Mouse (Mus musculus): ENCODE data around the gene Olfr781.
"Not testable (repeated sequence)": the region's sequence is repeated elsewhere in the genome, so short reads cannot be mapped to it uniquely, and the experiment has no call there.

DNA sequence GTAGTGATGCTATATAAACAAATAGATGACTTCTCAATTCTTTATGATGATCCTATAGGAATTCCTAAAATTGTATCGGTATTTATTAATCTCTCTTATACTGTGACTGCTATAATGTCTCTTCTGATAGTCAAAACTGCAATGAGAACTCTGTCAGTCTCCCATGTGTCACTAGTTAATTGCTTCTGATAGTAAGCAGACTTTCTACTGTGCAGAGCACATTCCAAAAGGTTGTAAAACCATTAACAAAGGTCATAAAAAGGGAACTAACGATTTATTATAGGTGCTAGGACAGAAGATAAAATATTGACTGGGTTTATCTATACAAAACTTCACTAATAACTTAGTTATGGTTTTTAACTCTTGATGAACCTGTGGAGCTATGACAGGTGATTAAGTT lies 23.8 kb downstream of the Olfr781 start:
- TF ChIP-seq CTCF (IDR thresholded peaks at IDR 0.05; ENCODE audit: insufficient read depth, low read length); POLR2A (IDR thresholded peaks at IDR 0.05; ENCODE audit: borderline replicate concordance, extremely low read depth, low read depth, low read length): not testable (repeated sequence)
